Mouse (Mus musculus): ENCODE data around the gene Ptprn2. TPM values are rescaled to one million over a fixed set of nuclear protein-coding genes. Genes with fewer than 3 reads are reported as not detected.

Ptprn2 gene
- polyA plus RNA-seq, 1 experiment from 2014 or later = 6.9 TPM

DNA sequence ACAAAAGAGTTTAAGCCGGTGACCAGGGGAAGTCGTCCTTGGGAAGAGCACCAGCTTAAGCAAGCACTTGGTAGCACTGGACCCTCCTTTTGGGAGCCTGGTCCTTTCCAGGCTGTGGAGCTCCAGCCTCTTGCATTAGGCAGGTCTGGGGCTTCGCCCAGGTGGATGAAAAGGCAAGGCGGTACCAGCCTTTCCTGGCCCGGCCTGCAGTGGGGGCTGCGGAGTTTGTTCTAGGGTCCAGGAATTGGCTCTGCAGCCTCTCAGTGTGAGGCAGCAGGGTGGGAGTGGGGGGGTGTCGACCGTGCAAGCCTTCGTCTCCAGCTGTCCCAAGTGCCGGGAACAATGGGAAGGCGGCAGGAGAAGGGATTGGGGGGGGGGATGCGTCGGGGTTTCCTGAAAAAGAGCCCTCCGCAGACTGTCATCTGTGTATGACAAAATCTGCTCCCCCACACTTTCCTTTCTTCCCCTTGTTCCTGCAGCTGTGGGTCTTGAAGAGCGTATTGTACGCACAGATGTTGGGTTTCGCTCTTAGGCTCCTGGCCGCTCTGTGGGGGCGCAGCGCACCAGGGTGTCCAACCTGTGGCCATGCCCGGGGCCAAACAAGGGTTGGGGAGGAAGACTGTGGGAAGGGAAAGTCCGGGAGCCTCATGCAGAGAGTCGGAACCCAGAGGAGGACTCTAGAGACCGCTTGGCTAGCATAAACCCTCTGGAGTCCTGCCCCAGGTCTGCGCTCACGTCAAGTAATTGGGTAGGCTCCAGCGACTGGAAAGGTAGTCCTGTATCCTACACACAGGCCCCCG is 667.0 kb downstream of the Ptprn2 start:
- DNase-seq (ENCODE audit: low spot score) = peak; percentile 62
- Histone ChIP-seq H3K9ac (ENCODE audit: low read depth, low read length) (peak overlapping the region; percentile 95), H3K27me3 (ENCODE audit: control insufficient read depth, insufficient read depth, low read length) (peaks cover 9% of the 10 kb centered on the region; the same call in 1 of the 2 replicates), H3K4me1 (replicated peaks; ENCODE audit: control insufficient read depth, insufficient read depth, low read length) (peaks cover 15% of the 10 kb centered on the region), H3K27ac (ENCODE audit: low read depth, low read length) (peak overlapping the region; percentile 97), H3K4me2 (replicated peaks; ENCODE audit: low read depth, low read length) (peak overlapping the region; percentile 73), H3K36me3 (ENCODE audit: control insufficient read depth, insufficient read depth, low read length) (no peaks in the 10 kb centered on the region), H3K4me3 (ENCODE audit: low read depth, low read length) (peak overlapping the region; percentile 82), H3K9me3 (ENCODE audit: control insufficient read depth, low read length) (no peaks in the 10 kb centered on the region)
- peak; percentile 22 for ATAC-seq (ENCODE audit: low FRiP score)
- 2% methylated on average over 28 of the region's 28 CpGs for WGBS

GRCm38 (mm10) chr12:117153166-117153480 is 667.6 kb downstream of the Ptprn2 start:
- no peaks in the 10 kb centered on the region for H3K9me3 ChIP-seq (ENCODE audit: control insufficient read depth, low read length)
- peaks cover 19% of the 10 kb centered on the region for H3K4me1 ChIP-seq (replicated peaks; ENCODE audit: control insufficient read depth, insufficient read depth, low read length)
- H3K27ac ChIP-seq (ENCODE audit: low read depth, low read length) = peak overlapping the region; percentile 97
- H3K27me3 ChIP-seq (ENCODE audit: control insufficient read depth, insufficient read depth, low read length) = peaks cover 9% of the 10 kb centered on the region; the same call in 1 of the 2 replicates
- H3K36me3 ChIP-seq (ENCODE audit: control insufficient read depth, insufficient read depth, low read length) = no peaks in the 10 kb centered on the region
- H3K4me3 ChIP-seq (ENCODE audit: low read depth, low read length) = peak overlapping the region; percentile 82
- ATAC-seq (ENCODE audit: low FRiP score) (no peak), DNase-seq (ENCODE audit: low spot score) (no peak)
- H3K9ac ChIP-seq (ENCODE audit: low read depth, low read length) = peak overlapping the region; percentile 95
- peak overlapping the region; percentile 73 for H3K4me2 ChIP-seq (replicated peaks; ENCODE audit: low read depth, low read length)
- WGBS = under 1% methylated on average over 8 of the region's 8 CpGs

- WGBS = under 1% methylated on average over 69 of the region's 73 CpGs
- no peaks in the 10 kb centered on the region for H3K36me3 ChIP-seq (ENCODE audit: control insufficient read depth, insufficient read depth, low read length)
- peak overlapping the region; percentile 82 for H3K4me3 ChIP-seq (ENCODE audit: low read depth, low read length)
- H3K4me1 ChIP-seq (replicated peaks; ENCODE audit: control insufficient read depth, insufficient read depth, low read length) = peaks cover 23% of the 10 kb centered on the region
- H3K9ac ChIP-seq (ENCODE audit: low read depth, low read length) = peak overlapping the region; percentile 95
- peaks cover 9% of the 10 kb centered on the region; the same call in 1 of the 2 replicates for H3K27me3 ChIP-seq (ENCODE audit: control insufficient read depth, insufficient read depth, low read length)
- peak; percentile 84 for DNase-seq (ENCODE audit: low spot score)
- H3K4me2 ChIP-seq (replicated peaks; ENCODE audit: low read depth, low read length) = peak overlapping the region; percentile 73
- ATAC-seq (ENCODE audit: low FRiP score) = peak; percentile 66
- H3K27ac ChIP-seq (ENCODE audit: low read depth, low read length) = peak overlapping the region; percentile 97
- H3K9me3 ChIP-seq (ENCODE audit: control insufficient read depth, low read length) = no peaks in the 10 kb centered on the region
These were observed 668.3 kb downstream of the Ptprn2 start for GRCm38 (mm10) chr12:117153671-117154355.

- Histone ChIP-seq H3K4me3 (ENCODE audit: low read depth, low read length) (peak overlapping the region; percentile 82), H3K27me3 (ENCODE audit: control insufficient read depth, insufficient read depth, low read length) (peaks cover 9% of the 10 kb centered on the region; the same call in 1 of the 2 replicates), H3K9me3 (ENCODE audit: control insufficient read depth, low read length) (no peaks in the 10 kb centered on the region)
These were observed 669.1 kb downstream of the Ptprn2 start for GRCm38 (mm10) chr12:117154356-117155243.

DNA sequence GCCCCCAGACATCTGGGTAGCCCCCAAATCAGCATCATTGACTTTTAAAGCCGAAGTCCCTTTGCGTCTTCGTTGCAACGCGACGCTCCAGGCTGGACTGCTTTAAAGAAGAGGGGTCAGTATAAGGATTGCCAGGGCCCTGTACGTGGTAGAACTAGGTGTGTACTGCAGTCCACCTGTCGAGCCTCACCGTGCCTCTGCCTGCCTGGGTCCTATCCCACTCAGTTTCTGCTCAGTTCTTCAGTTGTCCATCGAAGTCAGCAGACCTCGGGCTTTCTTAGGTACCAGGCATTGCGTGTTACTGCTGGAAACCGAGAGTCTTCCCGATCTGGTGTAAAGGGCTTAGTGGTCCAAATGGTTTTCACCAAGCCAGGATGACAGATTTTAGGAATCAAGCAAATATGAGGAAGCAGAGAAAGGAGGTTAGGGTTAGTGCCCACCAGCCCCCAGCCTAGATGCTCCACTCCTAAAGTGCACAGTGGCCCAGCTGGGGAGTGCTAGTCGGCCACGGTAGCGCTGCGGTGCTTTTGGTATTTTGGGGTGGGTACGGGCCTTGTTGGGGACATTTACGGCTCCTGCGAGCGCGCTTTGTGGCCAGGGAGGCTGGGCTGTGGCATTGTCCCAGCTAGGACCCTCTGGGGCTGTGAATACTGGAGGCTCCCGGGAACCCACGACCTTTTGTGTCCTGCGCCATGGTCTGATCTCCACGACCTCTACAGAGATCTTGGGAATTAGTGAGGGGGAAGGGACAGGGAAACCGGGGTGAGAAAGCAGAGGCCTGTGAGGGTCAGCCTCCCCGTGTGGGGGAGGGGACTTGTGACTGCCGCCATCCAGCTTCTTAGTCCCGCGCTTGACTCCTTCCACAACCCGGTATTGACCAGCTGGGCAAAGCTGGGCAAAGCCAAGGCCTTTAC is 670.0 kb downstream of the Ptprn2 start:
- WGBS = 2% methylated on average over 33 of the region's 33 CpGs
- H3K4me2 ChIP-seq (replicated peaks; ENCODE audit: low read depth, low read length) = peak overlapping the region; percentile 73
- peaks cover 36% of the 10 kb centered on the region for H3K4me1 ChIP-seq (replicated peaks; ENCODE audit: control insufficient read depth, insufficient read depth, low read length)
- DNase-seq (ENCODE audit: low spot score) (peak; percentile 81), ATAC-seq (ENCODE audit: low FRiP score) (peak; percentile 28; the same call in 1 of the 2 replicates)
- peak overlapping the region; percentile 97 for H3K27ac ChIP-seq (ENCODE audit: low read depth, low read length)
- H3K9ac ChIP-seq (ENCODE audit: low read depth, low read length) = peak overlapping the region; percentile 95
- no peaks in the 10 kb centered on the region for H3K36me3 ChIP-seq (ENCODE audit: control insufficient read depth, insufficient read depth, low read length)
- peaks cover 9% of the 10 kb centered on the region; the same call in 1 of the 2 replicates for H3K27me3 ChIP-seq (ENCODE audit: control insufficient read depth, insufficient read depth, low read length)
- peak overlapping the region; percentile 82 for H3K4me3 ChIP-seq (ENCODE audit: low read depth, low read length)
- H3K9me3 ChIP-seq (ENCODE audit: control insufficient read depth, low read length) = no peaks in the 10 kb centered on the region

More at GRCm38 (mm10) chr12:117154356-117155243, 669.1 kb downstream of the Ptprn2 start:
- Histone ChIP-seq H3K36me3 (ENCODE audit: control insufficient read depth, insufficient read depth, low read length) (no peaks in the 10 kb centered on the region), H3K4me1 (replicated peaks; ENCODE audit: control insufficient read depth, insufficient read depth, low read length) (peaks cover 28% of the 10 kb centered on the region), H3K9ac (ENCODE audit: low read depth, low read length) (peak overlapping the region; percentile 95), H3K27ac (ENCODE audit: low read depth, low read length) (peak overlapping the region; percentile 97), H3K4me2 (replicated peaks; ENCODE audit: low read depth, low read length) (peak overlapping the region; percentile 73)
- DNase-seq (ENCODE audit: low spot score) (peak; percentile 62), ATAC-seq (ENCODE audit: low FRiP score) (no peak; the same call in 1 of the 2 replicates)
- WGBS = under 1% methylated on average over 27 of the region's 27 CpGs

DNA sequence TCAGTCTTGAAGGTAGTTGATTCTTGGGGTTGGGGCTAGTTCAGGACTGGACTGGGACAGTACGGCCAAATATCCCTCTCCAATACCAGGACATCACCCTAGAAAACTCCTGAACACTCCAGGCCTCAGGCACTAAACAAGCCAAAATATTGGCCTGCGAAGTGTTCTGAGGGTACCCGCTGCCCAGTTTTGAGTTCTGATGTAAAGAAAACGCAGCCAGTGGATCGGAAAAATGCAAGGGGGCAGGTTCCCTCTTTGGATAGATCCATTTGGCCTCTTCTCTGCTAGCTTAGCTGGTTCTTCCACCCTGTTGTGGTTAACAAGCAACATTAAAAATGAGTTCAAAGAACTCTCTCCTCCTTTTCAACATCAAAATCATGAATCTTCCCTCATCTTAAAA is 670.7 kb downstream of the Ptprn2 start:
- Histone ChIP-seq H3K4me1 (replicated peaks; ENCODE audit: control insufficient read depth, insufficient read depth, low read length) (peaks cover 37% of the 10 kb centered on the region), H3K36me3 (ENCODE audit: control insufficient read depth, insufficient read depth, low read length) (no peaks in the 10 kb centered on the region), H3K9ac (ENCODE audit: low read depth, low read length) (peak overlapping the region; percentile 95), H3K27ac (ENCODE audit: low read depth, low read length) (peak overlapping the region; percentile 97), H3K27me3 (ENCODE audit: control insufficient read depth, insufficient read depth, low read length) (peaks cover 9% of the 10 kb centered on the region; the same call in 1 of the 2 replicates), H3K4me2 (replicated peaks; ENCODE audit: low read depth, low read length) (peak overlapping the region; percentile 73), H3K9me3 (ENCODE audit: control insufficient read depth, low read length) (no peaks in the 10 kb centered on the region), H3K4me3 (ENCODE audit: low read depth, low read length) (peak overlapping the region; percentile 82)
- DNase-seq (ENCODE audit: low spot score) (peak; percentile 65), ATAC-seq (ENCODE audit: low FRiP score) (no peak)
- WGBS = 6% methylated on average over 5 of the region's 5 CpGs

- H3K4me3 ChIP-seq (ENCODE audit: low read depth, low read length) = peak overlapping the region; percentile 82
- DNase-seq (ENCODE audit: low spot score) (peak; percentile 51), ATAC-seq (ENCODE audit: low FRiP score) (no peak)
- H3K4me1 ChIP-seq (replicated peaks; ENCODE audit: control insufficient read depth, insufficient read depth, low read length) = peaks cover 35% of the 10 kb centered on the region
- no peaks in the 10 kb centered on the region for H3K36me3 ChIP-seq (ENCODE audit: control insufficient read depth, insufficient read depth, low read length)
- no peaks in the 10 kb centered on the region for H3K9me3 ChIP-seq (ENCODE audit: control insufficient read depth, low read length)
- peak overlapping the region; percentile 97; the same call in 1 of the 2 replicates for H3K27ac ChIP-seq (ENCODE audit: low read depth, low read length)
- H3K4me2 ChIP-seq (replicated peaks; ENCODE audit: low read depth, low read length) = peak overlapping the region; percentile 31; the same call in 1 of the 2 replicates
- H3K27me3 ChIP-seq (ENCODE audit: control insufficient read depth, insufficient read depth, low read length) = peaks cover 4% of the 10 kb centered on the region; the same call in 1 of the 2 replicates
- 26% methylated on average over 3 of the region's 3 CpGs for WGBS
- no peak overlapping the region for H3K9ac ChIP-seq (ENCODE audit: low read depth, low read length)
These were observed 671.3 kb downstream of the Ptprn2 start for GRCm38 (mm10) chr12:117156786-117157185.

Data from hindbrain, embryonic 11.5 days (tissue).